Mouse (Mus musculus) hindlimb bud, embryonic 11.5 days (tissue): ENCODE measurements around the gene Hmga1.
A peak's percentile ranks its signal among the peaks of the same experiment; 100 is the strongest.

Experiments
- DNase-seq: peaks from one replicate; pipeline ENCODE4 v3.0.0-alpha.2; 2012; ENCODE audit warnings: low read depth, low spot score; ENCODE audit errors: extremely low spot score

The Hmga1 gene

GRCm38 (mm10) chr17:27528030-27528429 lies 28.3 kb upstream of the Hmga1 start:
- DNase-seq: no peak

- DNase-seq: no peak
Observed at GRCm38 (mm10) chr17:27528767-27529166, 27.5 kb upstream of the Hmga1 start.

- no peak for DNase-seq
Observed at GRCm38 (mm10) chr17:27532095-27532494, 24.2 kb upstream of the Hmga1 start.

GRCm38 (mm10) chr17:27533354-27533753 lies 22.9 kb upstream of the Hmga1 start:
- DNase-seq: no peak

GRCm38 (mm10) chr17:27534718-27535117 lies 21.6 kb upstream of the Hmga1 start:
- peak; percentile 88 for DNase-seq

- DNase-seq: no peak
Observed at GRCm38 (mm10) chr17:27541261-27541660, 15.0 kb upstream of the Hmga1 start.

- no peak for DNase-seq
Observed at GRCm38 (mm10) chr17:27541984-27542383, 14.3 kb upstream of the Hmga1 start.

- DNase-seq: no peak
Observed at GRCm38 (mm10) chr17:27544551-27544950, 11.7 kb upstream of the Hmga1 start.

GRCm38 (mm10) chr17:27545991-27546390 lies 10.3 kb upstream of the Hmga1 start:
- DNase-seq: no peak

- DNase-seq: no peak
Observed at GRCm38 (mm10) chr17:27546574-27547085, 9.7 kb upstream of the Hmga1 start.

GRCm38 (mm10) chr17:27547253-27547868 lies 8.9 kb upstream of the Hmga1 start:
- no peak for DNase-seq

GRCm38 (mm10) chr17:27549234-27549633 lies 7.1 kb upstream of the Hmga1 start:
- no peak for DNase-seq

GRCm38 (mm10) chr17:27551393-27551940 lies 4.8 kb upstream of the Hmga1 start:
- DNase-seq: no peak

- no peak for DNase-seq
Observed at GRCm38 (mm10) chr17:27552215-27553201, 3.8 kb upstream of the Hmga1 start.

- no peak for DNase-seq
Observed at GRCm38 (mm10) chr17:27554062-27554960, 2.0 kb upstream of the Hmga1 start.

- DNase-seq: no peak
Observed at GRCm38 (mm10) chr17:27555075-27555511, 1.2 kb upstream of the Hmga1 start.

GRCm38 (mm10) chr17:27555512-27556172 lies 655 bp upstream of the Hmga1 start:
- DNase-seq: peak; percentile 86

GRCm38 (mm10) chr17:27557181-27557926 lies 1.1 kb downstream of the Hmga1 start:
- DNase-seq: no peak

GRCm38 (mm10) chr17:27557927-27558661 lies 1.8 kb downstream of the Hmga1 start:
- DNase-seq: no peak
